Mouse (Mus musculus): Measurements from ENCODE around the gene Fgr. TPM values are rescaled to one million over a fixed set of nuclear protein-coding genes. Genes with fewer than 3 reads are reported as not detected.
A peak's percentile ranks its signal among the peaks of the same experiment; 100 is the strongest.

Gene Fgr
- polyA plus RNA-seq, 1 experiment from 2014 or later: not detected

- Histone ChIP-seq H3K4me3 (ENCODE audit: low read depth, low read length) (no peak overlapping the region), H3K9ac (ENCODE audit: low read length) (no peak overlapping the region), H3K36me3 (ENCODE audit: control insufficient read depth, insufficient read depth, low read length) (no peaks in the 10 kb centered on the region), H3K4me1 (ENCODE audit: control insufficient read depth, insufficient read depth, low read length) (peaks cover 9% of the 10 kb centered on the region), H3K9me3 (ENCODE audit: control insufficient read depth, low read length) (no peaks in the 10 kb centered on the region), H3K27ac (ENCODE audit: low read depth, low read length) (no peak overlapping the region), H3K4me2 (no peak overlapping the region), H3K27me3 (ENCODE audit: control insufficient read depth, insufficient read depth, low read length) (no peaks in the 10 kb centered on the region)
- no peak for ATAC-seq (ENCODE audit: low FRiP score)
- no peak for DNase-seq (ENCODE audit: low spot score, missing footprints)
- WGBS: 14% methylated on average over 5 of the region's 5 CpGs
These were observed 9.4 kb upstream of the Fgr start for GRCm38 (mm10) chr4:132964473-132964872.

GRCm38 (mm10) chr4:132968105-132968938 lies 5.6 kb upstream of the Fgr start:
- no peak for ATAC-seq (ENCODE audit: low FRiP score)
- H3K9me3 ChIP-seq (ENCODE audit: control insufficient read depth, low read length): no peaks in the 10 kb centered on the region
- H3K27me3 ChIP-seq (ENCODE audit: control insufficient read depth, insufficient read depth, low read length): peaks cover 4% of the 10 kb centered on the region
- no peak overlapping the region for H3K27ac ChIP-seq (ENCODE audit: low read depth, low read length)
- H3K4me1 ChIP-seq (ENCODE audit: control insufficient read depth, insufficient read depth, low read length): peaks cover 4% of the 10 kb centered on the region; the same call in 1 of the 2 replicates
- no peak overlapping the region for H3K4me3 ChIP-seq (ENCODE audit: low read depth, low read length)
- H3K36me3 ChIP-seq (ENCODE audit: control insufficient read depth, insufficient read depth, low read length): no peaks in the 10 kb centered on the region
- no peak overlapping the region for H3K9ac ChIP-seq (ENCODE audit: low read length)
- no peak overlapping the region for H3K4me2 ChIP-seq
- WGBS: 39% methylated on average over 6 of the region's 6 CpGs
- no peak for DNase-seq (ENCODE audit: low spot score, missing footprints)

GRCm38 (mm10) chr4:132971601-132972000 lies 2.3 kb upstream of the Fgr start:
- no peak for ATAC-seq (ENCODE audit: low FRiP score)
- no peak overlapping the region for H3K9ac ChIP-seq (ENCODE audit: low read length)
- H3K4me2 ChIP-seq: no peak overlapping the region
- peaks cover 18% of the 10 kb centered on the region for H3K4me1 ChIP-seq (ENCODE audit: control insufficient read depth, insufficient read depth, low read length)
- H3K9me3 ChIP-seq (ENCODE audit: control insufficient read depth, low read length): no peaks in the 10 kb centered on the region
- H3K4me3 ChIP-seq (ENCODE audit: low read depth, low read length): no peak overlapping the region
- peaks cover 27% of the 10 kb centered on the region for H3K27me3 ChIP-seq (ENCODE audit: control insufficient read depth, insufficient read depth, low read length)
- H3K36me3 ChIP-seq (ENCODE audit: control insufficient read depth, insufficient read depth, low read length): no peaks in the 10 kb centered on the region
- H3K27ac ChIP-seq (ENCODE audit: low read depth, low read length): no peak overlapping the region
- WGBS: 77% methylated on average over 6 of the region's 6 CpGs
- no peak for DNase-seq (ENCODE audit: low spot score, missing footprints)

- peaks cover 27% of the 10 kb centered on the region for H3K27me3 ChIP-seq (ENCODE audit: control insufficient read depth, insufficient read depth, low read length)
- ATAC-seq (ENCODE audit: low FRiP score): no peak
These were observed 1.8 kb upstream of the Fgr start for GRCm38 (mm10) chr4:132972101-132972500.

GRCm38 (mm10) chr4:132972556-132972955 lies 1.3 kb upstream of the Fgr start:
- Histone ChIP-seq H3K4me1 (ENCODE audit: control insufficient read depth, insufficient read depth, low read length) (peaks cover 18% of the 10 kb centered on the region), H3K4me2 (no peak overlapping the region), H3K4me3 (ENCODE audit: low read depth, low read length) (no peak overlapping the region), H3K27ac (ENCODE audit: low read depth, low read length) (no peak overlapping the region), H3K36me3 (ENCODE audit: control insufficient read depth, insufficient read depth, low read length) (no peaks in the 10 kb centered on the region), H3K9me3 (ENCODE audit: control insufficient read depth, low read length) (no peaks in the 10 kb centered on the region), H3K9ac (ENCODE audit: low read length) (no peak overlapping the region), H3K27me3 (ENCODE audit: control insufficient read depth, insufficient read depth, low read length) (peaks cover 27% of the 10 kb centered on the region)
- DNase-seq (ENCODE audit: low spot score, missing footprints): no peak
- WGBS: 35% methylated on average over 2 of the region's 2 CpGs
- ATAC-seq (ENCODE audit: low FRiP score): no peak

More at GRCm38 (mm10) chr4:132972101-132972500, 1.8 kb upstream of the Fgr start:
- Histone ChIP-seq H3K9me3 (ENCODE audit: control insufficient read depth, low read length) (no peaks in the 10 kb centered on the region), H3K4me2 (no peak overlapping the region), H3K4me1 (ENCODE audit: control insufficient read depth, insufficient read depth, low read length) (peaks cover 18% of the 10 kb centered on the region), H3K27ac (ENCODE audit: low read depth, low read length) (no peak overlapping the region), H3K36me3 (ENCODE audit: control insufficient read depth, insufficient read depth, low read length) (no peaks in the 10 kb centered on the region), H3K4me3 (ENCODE audit: low read depth, low read length) (no peak overlapping the region), H3K9ac (ENCODE audit: low read length) (no peak overlapping the region)
- no peak for DNase-seq (ENCODE audit: low spot score, missing footprints)
- WGBS: 71% methylated on average over 3 of the region's 3 CpGs

GRCm38 (mm10) chr4:132973186-132973585 lies 709 bp upstream of the Fgr start:
- DNase-seq (ENCODE audit: low spot score, missing footprints) (no peak), ATAC-seq (ENCODE audit: low FRiP score) (no peak)
- Histone ChIP-seq H3K9me3 (ENCODE audit: control insufficient read depth, low read length) (no peaks in the 10 kb centered on the region), H3K27me3 (ENCODE audit: control insufficient read depth, insufficient read depth, low read length) (peaks cover 27% of the 10 kb centered on the region), H3K4me3 (ENCODE audit: low read depth, low read length) (no peak overlapping the region), H3K4me1 (ENCODE audit: control insufficient read depth, insufficient read depth, low read length) (peaks cover 18% of the 10 kb centered on the region), H3K27ac (ENCODE audit: low read depth, low read length) (no peak overlapping the region), H3K36me3 (ENCODE audit: control insufficient read depth, insufficient read depth, low read length) (no peaks in the 10 kb centered on the region), H3K9ac (ENCODE audit: low read length) (no peak overlapping the region), H3K4me2 (no peak overlapping the region)
- 41% methylated on average over 8 of the region's 8 CpGs for WGBS

GRCm38 (mm10) chr4:132974904-132975303 lies 1.0 kb downstream of the Fgr start:
- peak overlapping the region; percentile 20; the same call in 1 of the 2 replicates for H3K9ac ChIP-seq (ENCODE audit: low read length)
- H3K9me3 ChIP-seq (ENCODE audit: control insufficient read depth, low read length): no peaks in the 10 kb centered on the region
- ATAC-seq (ENCODE audit: low FRiP score): no peak
- H3K27me3 ChIP-seq (ENCODE audit: control insufficient read depth, insufficient read depth, low read length): peaks cover 27% of the 10 kb centered on the region
- H3K4me2 ChIP-seq: peak overlapping the region; percentile 39
- H3K4me3 ChIP-seq (ENCODE audit: low read depth, low read length): no peak overlapping the region
- DNase-seq (ENCODE audit: low spot score, missing footprints): peak; percentile 96
- H3K27ac ChIP-seq (ENCODE audit: low read depth, low read length): no peak overlapping the region
- WGBS: 1% methylated on average over 15 of the region's 15 CpGs
- H3K4me1 ChIP-seq (ENCODE audit: control insufficient read depth, insufficient read depth, low read length): peaks cover 18% of the 10 kb centered on the region
- no peaks in the 10 kb centered on the region for H3K36me3 ChIP-seq (ENCODE audit: control insufficient read depth, insufficient read depth, low read length)

- ATAC-seq (ENCODE audit: low FRiP score) (no peak), DNase-seq (ENCODE audit: low spot score, missing footprints) (no peak)
- no peak overlapping the region for H3K4me2 ChIP-seq
- no peak overlapping the region for H3K4me3 ChIP-seq (ENCODE audit: low read depth, low read length)
- H3K27me3 ChIP-seq (ENCODE audit: control insufficient read depth, insufficient read depth, low read length): peaks cover 27% of the 10 kb centered on the region
- H3K9me3 ChIP-seq (ENCODE audit: control insufficient read depth, low read length): no peaks in the 10 kb centered on the region
- H3K27ac ChIP-seq (ENCODE audit: low read depth, low read length): no peak overlapping the region
- WGBS: 35% methylated on average over 3 of the region's 3 CpGs
- H3K36me3 ChIP-seq (ENCODE audit: control insufficient read depth, insufficient read depth, low read length): no peaks in the 10 kb centered on the region
- H3K9ac ChIP-seq (ENCODE audit: low read length): no peak overlapping the region
- peaks cover 18% of the 10 kb centered on the region for H3K4me1 ChIP-seq (ENCODE audit: control insufficient read depth, insufficient read depth, low read length)
These were observed 1.9 kb downstream of the Fgr start for GRCm38 (mm10) chr4:132975791-132976190.

GRCm38 (mm10) chr4:132976729-132977128 lies 2.8 kb downstream of the Fgr start:
- H3K27me3 ChIP-seq (ENCODE audit: control insufficient read depth, insufficient read depth, low read length): peaks cover 27% of the 10 kb centered on the region
- ATAC-seq (ENCODE audit: low FRiP score) (no peak), DNase-seq (ENCODE audit: low spot score, missing footprints) (no peak)
- H3K36me3 ChIP-seq (ENCODE audit: control insufficient read depth, insufficient read depth, low read length): no peaks in the 10 kb centered on the region
- no peaks in the 10 kb centered on the region for H3K9me3 ChIP-seq (ENCODE audit: control insufficient read depth, low read length)
- H3K4me3 ChIP-seq (ENCODE audit: low read depth, low read length): no peak overlapping the region
- 89% methylated on average over 6 of the region's 6 CpGs for WGBS
- peaks cover 18% of the 10 kb centered on the region for H3K4me1 ChIP-seq (ENCODE audit: control insufficient read depth, insufficient read depth, low read length)
- H3K27ac ChIP-seq (ENCODE audit: low read depth, low read length): no peak overlapping the region
- no peak overlapping the region for H3K9ac ChIP-seq (ENCODE audit: low read length)
- H3K4me2 ChIP-seq: no peak overlapping the region
